ENCODE assay signal across 25 mouse cellular contexts in the genomic region with DNA sequence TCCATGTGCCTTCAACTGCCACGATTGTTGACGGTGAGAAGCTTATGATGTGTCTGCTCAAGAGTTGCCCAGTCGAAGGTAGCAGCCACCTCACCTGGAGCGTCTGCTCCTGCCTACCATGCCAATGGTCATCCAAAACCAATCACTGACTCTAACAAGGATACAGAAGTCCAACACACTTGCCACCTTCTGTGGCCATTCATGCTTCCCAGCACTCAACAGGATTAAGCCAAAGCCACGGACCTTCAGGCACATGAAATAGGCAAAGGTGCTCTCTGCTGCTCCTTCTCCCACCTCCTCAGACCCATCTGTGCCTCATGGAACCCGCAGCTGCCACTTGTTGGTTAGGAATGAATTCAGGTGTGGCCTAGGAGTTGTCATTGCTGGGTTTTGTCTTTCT.
"Had no signal": no experiment of that assay in that cellular context is flagged by ENCODE, and none has a peak within 500 bp of the region (broad histone marks: within the 10 kb centered on the region; RNA-seq: fewer than 3 reads in every experiment).

No protein-coding gene starts in this region.

- H3K27ac ChIP-seq: heart, embryonic 13.5 days; heart, embryonic 15.5 days; hindbrain, embryonic 13.5 days; hindbrain, embryonic 15.5 days; hindbrain, postnatal 0 days; intestine, embryonic 15.5 days; kidney, embryonic 15.5 days; kidney, postnatal 0 days; limb, embryonic 13.5 days; limb, embryonic 15.5 days; liver, embryonic 12.5 days had no signal

- DNase-seq: forebrain, postnatal 0 days; gastrocnemius, postnatal 14 days; gastrocnemius, postnatal 36 days; heart, adult 18-20 months; heart, postnatal 14 days; heart, postnatal 36 days; kidney, adult 11 months; kidney, adult 2 months; kidney, adult 9 months; kidney, postnatal 14 days; kidney, postnatal 36 days; layer of hippocampus, adult 9-11 months; layer of hippocampus, postnatal 36 days; left cerebral cortex, postnatal 4 days had no signal

- H3K4me3 ChIP-seq: heart, embryonic 13.5 days; heart, embryonic 15.5 days; hindbrain, embryonic 13.5 days; hindbrain, embryonic 15.5 days; intestine, embryonic 15.5 days; kidney, embryonic 15.5 days; limb, embryonic 13.5 days; limb, embryonic 15.5 days; liver, embryonic 12.5 days had no signal

- H3K9ac ChIP-seq: forebrain, postnatal 0 days; heart, embryonic 13.5 days; heart, embryonic 15.5 days; hindbrain, embryonic 13.5 days; hindbrain, embryonic 15.5 days; intestine, embryonic 15.5 days; kidney, embryonic 15.5 days; limb, embryonic 13.5 days; limb, embryonic 15.5 days; liver, embryonic 12.5 days had no signal

- H3K4me2 ChIP-seq: heart, embryonic 13.5 days; heart, embryonic 15.5 days; hindbrain, embryonic 13.5 days; hindbrain, embryonic 15.5 days; intestine, embryonic 15.5 days; kidney, embryonic 15.5 days; limb, embryonic 13.5 days; limb, embryonic 15.5 days; liver, embryonic 12.5 days had no signal

- H3K27me3 ChIP-seq: heart, embryonic 13.5 days; heart, embryonic 15.5 days; hindbrain, embryonic 13.5 days; hindbrain, embryonic 15.5 days; intestine, embryonic 15.5 days; kidney, embryonic 15.5 days; limb, embryonic 13.5 days; limb, embryonic 15.5 days had no signal

- ATAC-seq: forebrain, postnatal 0 days; hindbrain, postnatal 0 days; intestine, embryonic 15.5 days; liver, embryonic 12.5 days had no signal

- H3K9me3 ChIP-seq: heart, embryonic 13.5 days; heart, embryonic 15.5 days; hindbrain, embryonic 13.5 days; hindbrain, embryonic 15.5 days; intestine, embryonic 15.5 days; kidney, embryonic 15.5 days; limb, embryonic 13.5 days; limb, embryonic 15.5 days; liver, embryonic 12.5 days had no signal

- H3K4me1 ChIP-seq: heart, embryonic 13.5 days; hindbrain, embryonic 13.5 days; hindbrain, embryonic 15.5 days; intestine, embryonic 15.5 days; kidney, embryonic 15.5 days; limb, embryonic 13.5 days; liver, embryonic 12.5 days had no signal

- H3K36me3 ChIP-seq: heart, embryonic 13.5 days; heart, embryonic 15.5 days; hindbrain, embryonic 13.5 days; hindbrain, embryonic 15.5 days; intestine, embryonic 15.5 days; kidney, embryonic 15.5 days; limb, embryonic 13.5 days; limb, embryonic 15.5 days; liver, embryonic 12.5 days had no signal
